Mouse (Mus musculus): ENCODE results near the gene Igfbp4.

DNA sequence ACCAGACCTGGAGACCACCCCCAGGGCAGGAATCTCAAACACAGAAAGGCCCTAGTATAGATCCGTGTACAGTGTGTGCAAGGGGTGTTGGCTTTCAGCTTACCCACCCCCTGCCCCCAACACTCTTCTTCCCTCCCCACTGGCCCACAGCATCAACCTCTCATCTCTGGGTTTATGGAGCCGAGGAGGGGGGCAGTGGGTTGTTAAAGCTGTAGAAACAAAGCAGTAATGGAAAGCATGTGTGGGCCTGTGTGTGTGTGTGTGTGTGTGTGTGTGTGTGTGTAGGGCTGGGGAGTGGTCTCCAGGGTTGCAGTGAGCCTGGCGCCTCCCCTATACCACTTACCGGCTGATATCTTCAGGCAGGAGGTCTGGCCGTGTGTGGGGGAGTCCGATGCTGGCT is 30.8 kb downstream of the Igfbp4 start:
- no peak for TF ChIP-seq POLR2A (IDR thresholded peaks at IDR 0.05; ENCODE audit: low read depth, low read length)
- no peak for TF ChIP-seq CTCF (IDR thresholded peaks at IDR 0.05; ENCODE audit: borderline replicate concordance, insufficient read depth, low read length)
